Mouse (Mus musculus): ENCODE results near the gene Pdha1. TPM values are rescaled to one million over a fixed set of nuclear protein-coding genes. Genes with fewer than 3 reads are reported as not detected.

Pdha1 gene
- total RNA-seq, 2 experiments from 2014 or later, result 290 to 305 TPM

Other genes with a start within 250 kb of the Pdha1 start
- under 1 TPM; 0.63 to 0.86 TPM for gene Map3k15, start 150.0 kb downstream of the Pdha1 start, total RNA-seq (2021)

Measured in left cerebral cortex, postnatal 14 days (tissue).